Mouse (Mus musculus) gastrocnemius, postnatal 36 days (tissue): ENCODE results near the gene Fut8. TPM values are rescaled to one million over a fixed set of nuclear protein-coding genes. Genes with fewer than 3 reads are reported as not detected.
"Not testable (repeated sequence)": the region's sequence is repeated elsewhere in the genome, so short reads cannot be mapped to it uniquely, and the experiment has no call there.

Experiments used
- DNase-seq, 2 experiments: peaks; one replicate each; pipeline ENCODE4 v3.0.0; 2022
- intact Hi-C: fragments of 180-260 bp; cut with DNase I; formaldehyde crosslinking; loops from one replicate; pipeline ENCODE4 v1.15.1; 2025
- total RNA-seq, 2 experiments: library from RNA; stranded (reverse); gene quantifications; 2 replicates each; pipeline ENCODE4 v1.2.3; 2021

Fut8 gene
- total RNA-seq, 2 experiments from 2014 or later, result 13.1 to 13.4 TPM

GRCm38 (mm10) chr12:77483180-77483855 lies 245.4 kb downstream of the Fut8 start:
- intact Hi-C loops, result no loop called here
- DNase-seq, result no peak

- no peak for DNase-seq
- intact Hi-C loops, result no loop called here
These were observed 246.8 kb downstream of the Fut8 start for GRCm38 (mm10) chr12:77484761-77485160.

- DNase-seq, result no peak
- intact Hi-C loops, result no loop called here
These were observed 253.6 kb downstream of the Fut8 start for GRCm38 (mm10) chr12:77491478-77491877.

GRCm38 (mm10) chr12:77495781-77496180 lies 257.9 kb downstream of the Fut8 start:
- intact Hi-C loops, result no loop called here
- DNase-seq, result no peak

GRCm38 (mm10) chr12:77498153-77498552 lies 260.2 kb downstream of the Fut8 start:
- no peak for DNase-seq
- intact Hi-C loops, result no loop called here

GRCm38 (mm10) chr12:77500439-77501055 lies 262.6 kb downstream of the Fut8 start:
- intact Hi-C loops, result no loop called here
- DNase-seq, result no peak

GRCm38 (mm10) chr12:77501466-77502240 lies 263.7 kb downstream of the Fut8 start:
- DNase-seq, result no peak
- intact Hi-C loops, result no loop called here

- DNase-seq, result no peak
- intact Hi-C loops, result no loop called here
These were observed 264.3 kb downstream of the Fut8 start for GRCm38 (mm10) chr12:77502243-77502642.

- intact Hi-C loops, result no loop called here
- DNase-seq, result no peak
These were observed 267.5 kb downstream of the Fut8 start for GRCm38 (mm10) chr12:77505431-77505830.

- intact Hi-C loops, result no loop called here
- no peak for DNase-seq
These were observed 269.8 kb downstream of the Fut8 start for GRCm38 (mm10) chr12:77507770-77508169.

GRCm38 (mm10) chr12:77510758-77511157 lies 272.8 kb downstream of the Fut8 start:
- no peak for DNase-seq
- intact Hi-C loops, result no loop called here

- no peak for DNase-seq
- intact Hi-C loops, result no loop called here
These were observed 273.3 kb downstream of the Fut8 start for GRCm38 (mm10) chr12:77511206-77511605.

- intact Hi-C loops, result no loop called here
- no peak for DNase-seq
These were observed 273.7 kb downstream of the Fut8 start for GRCm38 (mm10) chr12:77511631-77512030.

- no peak for DNase-seq
- intact Hi-C loops, result no loop called here
These were observed 278.9 kb downstream of the Fut8 start for GRCm38 (mm10) chr12:77516805-77517204.

- intact Hi-C loops, result no loop called here
- no peak for DNase-seq
These were observed 279.8 kb downstream of the Fut8 start for GRCm38 (mm10) chr12:77517691-77518090.

GRCm38 (mm10) chr12:77519534-77520102 lies 281.7 kb downstream of the Fut8 start:
- DNase-seq, result no peak
- intact Hi-C loops, result no loop called here

- intact Hi-C loops, DNase-seq: not testable (repeated sequence)
These were observed 286.1 kb downstream of the Fut8 start for GRCm38 (mm10) chr12:77524014-77524413.
